Mouse (Mus musculus): ENCODE results near the gene Cstf1. TPM values are rescaled to one million over a fixed set of nuclear protein-coding genes. Genes with fewer than 3 reads are reported as not detected.

Cstf1 gene
- 10 to 100 TPM; 33.2 to 33.4 TPM for total RNA-seq (2021)
- long read RNA-seq, experiment 1, transcript Cstf1-201 (6 exons, 3,451 nt) = major isoform, 14 of 29 reads
- long read RNA-seq, experiment 1, partial matches to known transcripts = 8 of 29 reads
- long read RNA-seq, experiment 1, other reads (novel, unspliced or antisense) = 7 of 29 reads
- long read RNA-seq, experiment 2, transcript Cstf1-201 (6 exons, 3,451 nt) = major isoform, 23 of 51 reads
- long read RNA-seq, experiment 2, partial matches to known transcripts = 12 of 51 reads
- long read RNA-seq, experiment 2, other reads (novel, unspliced or antisense) = 16 of 51 reads

DNA sequence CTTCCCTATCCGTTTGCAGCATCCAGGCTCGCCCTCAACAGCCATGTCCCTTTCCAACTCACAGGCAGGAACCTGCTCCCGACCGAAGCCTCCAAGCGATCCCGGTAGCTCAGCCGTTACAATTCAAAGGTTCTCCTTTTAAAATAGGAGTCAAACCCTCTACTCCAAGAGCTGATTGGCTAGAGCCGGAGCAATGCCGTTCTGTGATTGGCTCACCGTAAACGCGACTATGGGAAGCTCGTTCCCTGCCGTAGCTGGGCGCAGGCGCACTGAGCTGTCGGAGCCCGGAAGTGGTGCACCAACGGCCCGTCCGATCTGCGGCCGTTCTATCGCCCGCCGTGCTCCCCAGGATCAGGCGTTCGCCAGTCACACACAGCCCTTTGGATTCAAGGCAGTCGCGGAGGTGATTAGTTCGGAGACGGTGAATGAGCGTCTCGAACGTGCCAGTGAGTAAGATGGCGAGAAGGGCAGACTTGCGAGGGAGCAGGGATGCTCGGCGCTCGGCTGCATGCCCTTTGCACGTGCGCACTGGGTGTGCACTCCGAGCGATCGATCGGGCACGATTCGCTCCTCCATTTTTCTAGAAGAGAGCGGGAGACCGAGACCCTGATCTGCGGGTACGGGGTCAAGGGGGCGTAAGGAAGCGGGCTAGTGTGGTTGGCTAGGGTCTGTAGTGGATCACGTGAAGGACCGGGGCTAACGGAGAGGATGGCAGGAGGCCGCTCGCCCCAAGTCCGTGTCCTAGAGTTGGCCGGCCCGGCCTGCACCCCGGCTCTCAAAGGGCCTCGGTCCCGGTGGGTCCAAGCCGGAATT is at the start of gene Cstf1, which contains the start of gene Aurka:
Cstf1 (plus strand) TSS at position 271 of the 813 bp plus-strand sequence.
Aurka (minus strand) TSS at position 125 of the 813 bp plus-strand sequence.
- peak; percentile 89 to 93 for DNase-seq (ENCODE audit: low spot score in 2 of 2)

DNA sequence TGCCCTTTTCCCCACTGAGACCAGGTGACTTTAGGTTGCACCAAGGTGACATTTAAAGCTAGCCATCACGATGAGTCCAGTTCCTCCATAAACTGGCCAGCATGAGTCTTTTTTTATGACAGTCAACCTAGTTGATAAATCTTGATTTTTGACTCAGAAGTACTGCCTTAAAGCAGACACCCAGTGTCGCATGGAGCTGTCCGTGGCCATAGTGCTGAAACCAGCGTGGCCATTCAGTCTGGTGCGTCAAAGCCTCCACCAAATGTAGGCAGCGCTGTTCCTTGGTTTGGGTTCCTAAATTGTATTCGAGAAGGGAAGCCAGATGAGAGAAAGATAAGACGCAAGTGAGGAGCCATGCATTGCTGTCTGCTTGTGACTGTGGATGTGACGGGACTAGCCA is 49.6 kb upstream of the Cstf1 start:
- DNase-seq (ENCODE audit: low spot score in 2 of 2) = peak; percentile 63 to 73

GRCm38 (mm10) chr2:172328248-172328647 is 42.2 kb upstream of the Cstf1 start:
- DNase-seq (ENCODE audit: low spot score in 2 of 2) = no peak

GRCm38 (mm10) chr2:172329179-172329578 is 41.3 kb upstream of the Cstf1 start:
- DNase-seq (ENCODE audit: low spot score in 2 of 2) = peak; percentile 63 to 72

GRCm38 (mm10) chr2:172338206-172338942 is 32.1 kb upstream of the Cstf1 start:
- DNase-seq (ENCODE audit: low spot score in 2 of 2) = no peak

DNA sequence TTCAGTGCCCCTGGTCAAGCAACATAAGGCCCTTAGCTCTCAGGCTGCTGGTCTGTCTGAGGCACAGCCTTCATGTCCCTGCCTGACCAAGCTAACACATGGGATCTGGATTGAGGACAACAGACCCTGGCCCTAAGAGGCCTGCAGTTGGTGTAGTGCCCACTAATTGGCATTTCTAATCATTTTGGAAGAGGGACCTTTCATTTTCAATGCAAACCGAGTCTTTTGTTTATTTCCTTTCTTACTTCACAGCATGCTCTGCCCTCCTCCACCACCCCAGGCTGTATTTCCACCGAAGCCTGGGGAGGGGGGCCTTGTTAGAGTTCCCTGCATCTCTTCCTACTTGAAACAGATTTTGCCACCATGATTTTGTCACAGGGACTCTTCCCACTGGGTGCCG is 29.5 kb upstream of the Cstf1 start:
- no peak for DNase-seq (ENCODE audit: low spot score in 2 of 2)

DNA sequence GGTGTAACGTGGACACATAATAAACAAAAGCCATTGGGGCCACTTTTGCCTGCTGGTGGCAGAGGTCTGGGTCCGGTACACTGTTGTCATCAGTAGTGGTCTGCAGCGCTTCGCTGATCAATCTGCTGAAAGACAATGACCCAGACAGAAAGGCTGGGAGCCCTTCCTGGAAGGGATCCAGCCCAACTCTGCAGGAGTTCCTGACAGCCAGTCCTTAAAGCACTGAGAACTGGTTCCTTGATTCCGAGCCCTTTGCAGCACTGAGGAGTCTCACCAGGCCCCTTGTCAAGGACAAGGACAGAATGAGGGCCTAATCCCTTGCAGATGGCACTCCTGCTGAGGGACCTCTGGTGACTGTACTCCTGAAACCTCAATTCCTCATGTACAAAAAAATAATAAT is 28.9 kb upstream of the Cstf1 start:
- no peak for DNase-seq (ENCODE audit: low spot score in 2 of 2)

DNA sequence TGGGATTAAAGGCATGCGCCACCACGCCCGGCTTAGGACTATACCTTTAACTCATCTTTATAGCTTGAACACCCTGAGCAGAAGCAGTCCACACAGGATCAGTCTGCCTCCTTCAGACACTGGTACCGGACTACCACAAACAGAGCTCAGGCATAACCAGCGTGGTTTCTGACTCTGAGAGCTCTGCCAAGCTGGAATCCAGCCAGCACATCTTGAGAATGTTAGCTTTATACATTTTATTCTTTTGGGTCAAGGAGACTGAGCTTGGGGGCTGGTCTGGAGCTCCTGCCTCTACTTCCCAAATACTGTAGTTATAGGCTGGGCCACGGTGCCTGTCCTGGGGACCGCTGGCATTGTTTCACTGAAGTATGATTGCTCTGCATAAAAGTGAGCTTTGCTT is 26.7 kb upstream of the Cstf1 start:
- DNase-seq (ENCODE audit: low spot score in 2 of 2) = no peak

DNA sequence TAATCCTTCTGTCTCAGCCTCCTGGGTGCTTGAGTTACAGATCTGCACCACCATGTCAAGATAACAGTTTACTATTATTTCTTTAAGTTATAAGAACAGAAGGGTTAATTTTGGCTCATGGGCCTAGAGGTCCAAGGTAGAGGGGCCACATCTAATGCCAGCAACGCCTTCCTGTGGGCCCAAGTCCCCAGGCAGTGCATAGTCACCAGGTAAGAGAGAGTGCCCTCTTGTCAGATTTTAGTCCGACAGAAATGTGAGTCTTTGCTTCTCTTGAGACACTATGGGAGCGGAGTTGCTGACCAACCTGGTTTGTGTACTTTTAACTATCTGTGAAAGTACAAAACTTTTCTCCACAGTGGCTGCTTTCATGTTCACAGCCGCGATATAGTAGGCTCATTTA is 25.8 kb upstream of the Cstf1 start:
- DNase-seq (ENCODE audit: low spot score in 2 of 2) = no peak

GRCm38 (mm10) chr2:172345258-172345738 is 25.2 kb upstream of the Cstf1 start, which contains the start of gene Fam210b:
Gene Fam210b (plus strand): TSS chr2:172345565.
- peak; percentile 95 to 97 for DNase-seq (ENCODE audit: low spot score in 2 of 2)

- DNase-seq (ENCODE audit: low spot score in 2 of 2) = peak; percentile 37 to 41
Measured at GRCm38 (mm10) chr2:172346034-172346929, 24.2 kb upstream of the Cstf1 start.

GRCm38 (mm10) chr2:172346933-172347611 is 23.4 kb upstream of the Cstf1 start:
- no peak for DNase-seq (ENCODE audit: low spot score in 2 of 2)

GRCm38 (mm10) chr2:172348297-172348950 is 22.1 kb upstream of the Cstf1 start:
- DNase-seq (ENCODE audit: low spot score in 2 of 2) = no peak

- no peak for DNase-seq (ENCODE audit: low spot score in 2 of 2)
Measured at GRCm38 (mm10) chr2:172349776-172350175, 20.7 kb upstream of the Cstf1 start.

DNA sequence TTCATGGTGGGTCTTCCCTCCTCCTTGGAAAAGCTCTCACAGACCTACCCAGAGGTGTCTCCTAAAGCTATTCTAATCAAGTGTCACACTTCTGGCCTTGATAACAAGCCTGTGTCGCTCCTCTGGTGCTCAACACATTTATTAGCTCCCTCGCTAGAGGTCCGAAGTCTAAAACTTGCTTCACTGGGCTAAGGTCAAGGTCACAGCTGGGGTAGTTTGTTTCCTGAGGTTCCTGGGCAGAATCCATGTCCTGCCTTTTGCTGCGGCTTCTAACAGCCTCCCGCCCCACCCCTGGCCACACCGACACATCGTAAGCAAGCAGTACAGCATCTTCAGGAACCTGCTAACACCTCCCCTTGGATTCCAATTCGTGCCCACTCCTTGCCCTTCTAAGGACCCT is 19.7 kb upstream of the Cstf1 start:
- DNase-seq (ENCODE audit: low spot score in 2 of 2) = no peak

DNA sequence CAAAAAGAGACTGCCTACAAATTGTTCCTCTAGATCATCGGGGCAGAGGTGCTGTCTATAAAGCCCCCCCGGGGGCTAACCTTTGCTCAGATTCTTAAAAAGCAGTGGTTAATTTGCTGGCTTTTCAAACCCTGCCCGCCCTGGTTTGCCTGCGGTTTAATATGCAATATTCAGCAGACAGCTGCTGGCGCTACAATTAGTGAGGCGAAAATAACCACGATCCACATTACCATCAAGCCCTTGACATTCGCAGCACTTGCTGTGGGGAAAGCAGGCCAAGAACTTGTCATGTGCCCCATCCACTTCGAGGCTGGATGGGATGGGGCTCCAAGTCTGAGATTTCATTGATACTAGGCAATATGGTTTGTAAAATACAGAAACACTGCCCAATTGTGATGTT is 17.3 kb upstream of the Cstf1 start:
- no peak for DNase-seq (ENCODE audit: low spot score in 2 of 2)

- DNase-seq (ENCODE audit: low spot score in 2 of 2) = no peak
Measured at GRCm38 (mm10) chr2:172354761-172355160, 15.7 kb upstream of the Cstf1 start.

DNA sequence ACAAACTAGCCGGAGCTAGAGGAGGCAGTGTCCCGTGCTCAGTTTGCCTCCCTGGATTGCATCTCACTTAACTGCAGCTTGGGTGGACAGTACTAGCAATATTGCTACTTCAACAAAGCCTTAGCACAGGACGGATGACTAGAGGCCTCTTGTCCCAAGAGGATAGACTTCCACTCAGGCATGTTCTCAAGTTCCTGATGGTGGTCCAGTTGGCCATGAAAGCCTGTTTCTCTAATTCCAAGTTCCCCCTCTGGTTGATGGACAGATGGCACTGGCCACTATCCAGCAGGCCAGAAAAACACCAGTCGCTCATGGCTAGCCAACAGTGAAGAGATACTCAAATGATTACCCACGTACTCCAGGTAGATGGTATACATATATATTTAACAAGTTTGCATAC is 14.6 kb upstream of the Cstf1 start:
- no peak for DNase-seq (ENCODE audit: low spot score in 2 of 2)

DNA sequence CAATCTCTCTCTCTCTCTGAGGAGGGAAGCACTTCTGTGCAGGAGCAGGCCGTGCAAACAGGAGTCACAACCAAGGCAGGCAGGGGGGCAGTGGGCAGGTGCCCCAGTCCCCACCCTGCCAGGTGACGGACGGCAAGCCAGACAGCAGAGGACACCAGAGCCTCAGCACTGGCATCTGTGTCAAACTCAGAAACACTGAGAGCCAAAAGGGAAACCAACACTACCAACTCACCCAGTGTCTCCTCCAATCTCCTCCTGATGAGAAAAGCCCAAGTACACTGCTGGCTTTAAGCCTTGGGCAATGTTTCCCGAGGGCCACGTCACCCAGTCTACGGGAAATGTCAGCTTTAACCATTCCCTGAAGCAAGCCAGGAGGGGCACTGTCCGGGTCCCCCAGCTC is 7.3 kb upstream of the Cstf1 start:
- no peak for DNase-seq (ENCODE audit: low spot score in 2 of 2)

All from adrenal gland, adult 18-20 months (tissue).